9 mouse cellular contexts compared by ENCODE assay signal in genomic region chr3:69502009-69502408, GRCm38 (mm10).
DNase-seq lines count a peak whose midpoint lies in the region; ATAC-seq and TF ChIP-seq lines count a peak whose summit lies in the region.
"Had no signal": no experiment of that assay in that cellular context is flagged by ENCODE, and none has a peak within 500 bp of the region (broad histone marks: within the 10 kb centered on the region; RNA-seq: fewer than 3 reads in every experiment).

No protein-coding gene starts in this region.

- 18% methylated on average over 6 of the region's 6 CpGs for WGBS in heart, embryonic 15.5 days
- 25% methylated on average over 6 of the region's 6 CpGs for WGBS in hindbrain, embryonic 11.5 days
- WGBS in midbrain, embryonic 16.5 days: 16% methylated on average over 6 of the region's 6 CpGs

- no peak for DNase-seq in heart, adult 8-10 months (ENCODE audit: low spot score)
- DNase-seq in brain, embryonic 14.5 days (ENCODE audit: low read depth): peak; percentile 79
- DNase-seq in hindbrain, embryonic 11.5 days (ENCODE audit: low spot score): peak; percentile 36
- DNase-seq in ovary, postnatal 10 days (ENCODE audit: low spot score): no peak
- DNase-seq in adrenal gland, postnatal 10 days: no peak
- no peak for DNase-seq in cerebellum, adult 9-11 months

- H3K9me3 ChIP-seq in heart, embryonic 15.5 days (replicated peaks): no peaks in the 10 kb centered on the region
- H3K9me3 ChIP-seq in hindbrain, embryonic 11.5 days (ENCODE audit: control insufficient read depth, low read length): no peaks in the 10 kb centered on the region
- H3K9me3 ChIP-seq in midbrain, embryonic 16.5 days (replicated peaks; ENCODE audit: control insufficient read depth, low read length, poor library complexity, severe bottlenecking): no peaks in the 10 kb centered on the region
- H3K9me3 ChIP-seq: liver, embryonic 15.5 days had no signal

- no peaks in the 10 kb centered on the region for H3K36me3 ChIP-seq in heart, embryonic 15.5 days
- no peaks in the 10 kb centered on the region for H3K36me3 ChIP-seq in hindbrain, embryonic 11.5 days (ENCODE audit: control insufficient read depth, insufficient read depth, low read length)
- no peaks in the 10 kb centered on the region for H3K36me3 ChIP-seq in midbrain, embryonic 16.5 days (ENCODE audit: control insufficient read depth, insufficient read depth, low read length)
- H3K36me3 ChIP-seq: liver, embryonic 15.5 days had no signal

- no peaks in the 10 kb centered on the region for H3K27me3 ChIP-seq in heart, embryonic 15.5 days
- H3K27me3 ChIP-seq in hindbrain, embryonic 11.5 days (ENCODE audit: control insufficient read depth, insufficient read depth, low read length): no peaks in the 10 kb centered on the region
- no peaks in the 10 kb centered on the region for H3K27me3 ChIP-seq in midbrain, embryonic 16.5 days (ENCODE audit: control insufficient read depth, insufficient read depth, low read depth, low read length)
- H3K27me3 ChIP-seq: liver, embryonic 15.5 days had no signal

- no peak for TF ChIP-seq CTCF in brain, embryonic 14.5 days (IDR thresholded peaks at IDR 0.05; ENCODE audit: borderline replicate concordance, extremely low read depth, insufficient read depth, insufficient read length)

- no peak overlapping the region for H3K27ac ChIP-seq in heart, embryonic 15.5 days
- H3K27ac ChIP-seq in hindbrain, embryonic 11.5 days (ENCODE audit: low read depth, low read length): no peak overlapping the region
- H3K27ac ChIP-seq in midbrain, embryonic 16.5 days (ENCODE audit: low read length): peak overlapping the region; percentile 64
- H3K27ac ChIP-seq: liver, embryonic 15.5 days had no signal

- no peak for TF ChIP-seq POLR2A in brain, embryonic 14.5 days (IDR thresholded peaks at IDR 0.05; ENCODE audit: borderline replicate concordance, extremely low read depth, insufficient read depth, insufficient read length, poor library complexity, severe bottlenecking)

- no peak overlapping the region for H3K4me3 ChIP-seq in heart, embryonic 15.5 days
- H3K4me3 ChIP-seq in hindbrain, embryonic 11.5 days (ENCODE audit: low read depth, low read length): no peak overlapping the region
- no peak overlapping the region for H3K4me3 ChIP-seq in midbrain, embryonic 16.5 days (ENCODE audit: low read depth, low read length)
- H3K4me3 ChIP-seq: liver, embryonic 15.5 days had no signal

- no peak overlapping the region for H3K4me2 ChIP-seq in heart, embryonic 15.5 days
- H3K4me2 ChIP-seq in hindbrain, embryonic 11.5 days (replicated peaks; ENCODE audit: low read depth, low read length): no peak overlapping the region
- H3K4me2 ChIP-seq in midbrain, embryonic 16.5 days (ENCODE audit: low read length): no peak overlapping the region
- H3K4me2 ChIP-seq: liver, embryonic 15.5 days had no signal

- 0 out of 2 replicates have a peak, but pooled peaks have one; percentile 50 for ATAC-seq in heart, embryonic 15.5 days (replicated peaks; ENCODE audit: insufficient number of reproducible peaks, insufficient read depth, low FRiP score, low read depth)
- ATAC-seq in hindbrain, embryonic 11.5 days (ENCODE audit: low FRiP score): peak; percentile 69
- peak; percentile 73 for ATAC-seq in midbrain, embryonic 16.5 days

- no peak overlapping the region for H3K9ac ChIP-seq in heart, embryonic 15.5 days
- H3K9ac ChIP-seq in hindbrain, embryonic 11.5 days (ENCODE audit: low read depth, low read length): no peak overlapping the region
- H3K9ac ChIP-seq in midbrain, embryonic 16.5 days (ENCODE audit: low read depth, low read length): no peak overlapping the region
- H3K9ac ChIP-seq: liver, embryonic 15.5 days had no signal

- H3K4me1 ChIP-seq in heart, embryonic 15.5 days (replicated peaks): 0 out of 2 replicates have a peak, but pooled peaks cover 6% of the 10 kb centered on the region
- H3K4me1 ChIP-seq in hindbrain, embryonic 11.5 days (replicated peaks; ENCODE audit: control insufficient read depth, insufficient read depth, low read length): no peaks in the 10 kb centered on the region; the same call in 1 of the 2 replicates
- peaks cover 16% of the 10 kb centered on the region for H3K4me1 ChIP-seq in midbrain, embryonic 16.5 days (ENCODE audit: control insufficient read depth, insufficient read depth, low read length)
- H3K4me1 ChIP-seq: liver, embryonic 15.5 days had no signal

Comparison
In these comparisons a context has a peak if more than half of its experiments do, and no peak if none do; other contexts are left out.
1. DNase-seq: peak in brain, embryonic 14.5 days (single experiment) and hindbrain, embryonic 11.5 days (single experiment); none in heart, adult 8-10 months (single experiment), ovary, postnatal 10 days (single experiment), adrenal gland, postnatal 10 days (single experiment) and cerebellum, adult 9-11 months (single experiment).
2. Peak in every context shown above with its lines, with median percentiles within 50 percentile points of each other: ATAC-seq.